Mouse (Mus musculus) monocyte, adult 2 months (primary cell): ENCODE data around the gene Gm20388.

Experiments
- DNase-seq, 2 experiments: peaks; one replicate each; pipeline ENCODE4 v3.0.0; 2022; ENCODE audit warnings: low spot score in 2 of 2, low read depth in 1 of 2

The Gm20388 gene

DNA sequence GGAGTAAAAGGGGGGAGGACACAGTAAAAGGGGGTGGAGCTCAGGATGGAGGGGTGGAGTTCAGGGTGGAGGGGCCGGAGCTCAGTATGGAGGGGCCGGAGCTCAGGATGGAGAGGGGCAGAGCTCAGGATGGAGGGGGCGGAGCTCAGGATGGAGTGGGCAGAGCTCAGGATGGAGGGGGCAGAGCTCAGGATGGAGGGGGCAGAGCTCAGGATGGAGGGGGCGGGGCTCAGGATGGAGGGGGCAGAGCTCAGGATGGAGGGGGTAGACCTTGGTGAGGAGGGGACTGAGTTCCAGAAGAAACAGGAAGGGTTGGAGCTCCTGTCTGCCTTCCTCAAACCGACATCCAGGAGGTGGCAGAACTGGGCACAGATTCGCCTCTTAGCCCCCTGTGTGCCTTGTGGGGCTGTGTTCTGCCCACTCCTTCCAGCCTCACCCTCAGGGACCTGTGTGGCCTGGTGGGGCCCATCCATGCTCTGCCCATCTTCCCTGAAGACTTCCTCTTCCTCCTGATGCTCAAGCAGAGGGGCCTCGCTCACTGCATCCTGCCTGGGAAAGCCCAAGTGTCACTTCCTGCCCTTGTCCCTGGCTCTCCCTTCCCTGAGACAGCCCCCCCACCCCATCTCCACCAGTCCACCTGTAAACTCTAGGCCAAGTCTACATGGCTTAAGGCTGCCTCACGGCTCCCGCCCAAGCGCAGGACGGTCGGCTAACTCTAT, 2586.5 kb downstream of the Gm20388 start:
- DNase-seq: no peak

DNA sequence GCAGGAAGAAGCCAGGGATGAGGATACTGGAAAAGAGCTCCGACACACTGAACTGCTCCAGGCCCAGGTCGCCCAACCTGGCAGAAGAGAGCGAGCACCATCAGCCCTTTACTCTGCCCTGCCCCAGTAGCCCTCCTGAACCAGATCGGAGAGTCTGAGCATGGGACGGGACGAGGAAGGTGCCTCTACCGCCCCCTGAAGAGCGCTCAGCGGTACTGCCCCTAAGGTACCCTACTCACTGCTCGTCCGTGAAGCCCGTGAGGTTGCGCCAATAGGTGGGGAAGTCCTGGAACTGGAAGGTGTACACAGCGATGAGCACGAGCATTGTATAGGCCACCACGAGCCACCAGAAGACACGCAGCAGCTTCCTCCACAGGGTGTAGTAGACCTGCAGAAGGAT, 2587.3 kb downstream of the Gm20388 start:
- no peak for DNase-seq

DNA sequence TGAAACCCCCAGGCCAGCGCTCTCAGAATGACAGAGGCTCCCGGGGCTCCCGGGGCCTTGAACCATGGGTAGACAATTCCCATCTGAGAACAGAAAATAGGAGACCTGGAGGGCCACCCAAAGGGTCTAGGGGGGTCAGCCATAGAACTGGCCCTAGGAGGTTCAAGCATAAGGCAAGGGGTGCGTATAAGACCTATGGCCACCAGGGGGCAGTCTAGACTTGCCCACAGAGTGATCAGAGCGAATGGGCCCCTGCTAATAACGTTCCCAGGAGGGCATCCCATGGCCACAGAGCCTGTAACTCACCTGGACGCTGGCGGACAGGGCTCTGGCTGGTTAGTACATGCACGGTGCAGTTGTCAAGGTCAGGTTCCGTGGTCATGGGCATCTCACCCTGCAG, 2590.2 kb downstream of the Gm20388 start:
- peak in 1 of 2 experiments; percentile 58 for DNase-seq

DNA sequence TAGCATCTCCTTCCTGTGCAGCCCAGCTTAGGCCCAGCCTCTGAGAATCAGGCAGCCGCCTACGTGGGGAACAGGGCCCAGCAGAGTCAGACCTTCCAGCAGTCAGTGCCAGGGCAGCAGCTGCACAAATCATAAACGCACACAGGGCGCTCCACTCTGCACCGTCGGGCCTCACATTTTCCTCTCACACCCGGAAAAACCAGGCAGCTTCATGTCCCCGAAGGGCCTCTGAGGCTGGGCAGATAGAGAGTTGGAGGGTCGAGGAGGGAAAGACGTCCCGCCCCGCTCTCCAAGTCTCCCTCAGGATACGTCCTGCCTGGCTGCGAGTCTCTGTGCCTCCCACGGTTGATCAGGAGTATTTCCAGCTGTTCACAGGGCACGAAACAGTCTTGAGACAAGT, 2600.9 kb downstream of the Gm20388 start:
- no peak for DNase-seq

GRCm38 (mm10) chr8:122512392-122512791, 2601.8 kb downstream of the Gm20388 start:
- DNase-seq: no peak

GRCm38 (mm10) chr8:122515699-122516098, 2605.1 kb downstream of the Gm20388 start:
- no peak for DNase-seq

DNA sequence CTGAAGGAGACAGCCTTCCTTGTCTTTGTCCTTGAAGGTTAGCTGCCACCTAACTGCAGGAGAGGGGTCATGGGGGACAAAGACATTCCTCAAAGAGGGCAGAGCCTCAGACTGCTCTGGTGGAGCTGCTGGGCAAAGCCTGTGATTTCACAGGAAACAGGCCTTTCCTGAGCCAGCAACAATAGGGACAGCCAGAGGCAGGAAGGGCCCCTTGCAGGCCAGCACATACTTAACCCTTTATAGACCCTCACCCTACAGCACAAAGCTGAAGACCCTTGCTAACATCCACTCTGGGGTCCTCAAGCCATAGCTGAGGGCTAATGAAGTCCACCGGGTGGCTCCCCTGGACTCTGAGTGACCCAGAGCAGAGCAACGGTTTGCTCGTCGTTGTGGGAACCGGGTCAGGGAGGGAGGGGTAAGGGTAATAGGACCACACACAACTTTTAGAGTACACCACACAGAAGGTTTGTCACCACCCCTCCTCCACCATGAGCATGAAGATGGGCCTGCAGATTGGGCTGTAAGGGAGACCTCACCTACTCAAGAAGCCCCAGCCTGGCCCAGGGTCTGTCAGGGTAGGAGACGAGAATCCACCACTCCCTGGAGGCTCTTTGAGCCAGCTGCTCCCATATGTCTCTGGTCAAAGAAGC, 2607.0 kb downstream of the Gm20388 start:
- no peak for DNase-seq

GRCm38 (mm10) chr8:122520611-122521010, 2610.0 kb downstream of the Gm20388 start:
- no peak for DNase-seq

GRCm38 (mm10) chr8:122522796-122523651, 2612.4 kb downstream of the Gm20388 start:
- no peak for DNase-seq

GRCm38 (mm10) chr8:122523652-122524360, 2613.2 kb downstream of the Gm20388 start:
- DNase-seq: no peak

- no peak for DNase-seq
Observed at GRCm38 (mm10) chr8:122524506-122524905, 2613.9 kb downstream of the Gm20388 start.

DNA sequence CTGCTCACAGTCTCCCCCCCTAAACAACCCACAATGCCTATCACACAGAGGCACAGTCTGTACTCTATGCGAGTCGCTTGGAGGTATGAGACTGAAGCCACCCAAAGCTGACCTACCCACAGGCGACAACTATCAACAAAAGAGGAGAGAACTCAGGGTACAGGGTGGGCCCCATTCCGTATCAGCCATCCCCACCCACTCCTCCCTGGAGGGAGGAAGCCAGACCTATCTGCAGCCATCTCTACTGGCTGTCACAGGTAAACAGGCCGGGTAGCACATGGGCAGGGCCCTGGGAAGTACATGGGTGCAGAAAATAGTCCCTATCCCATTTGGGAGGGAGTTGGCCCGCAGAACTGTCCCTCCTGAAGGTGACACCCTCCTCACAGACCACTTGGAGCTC, 2614.4 kb downstream of the Gm20388 start:
- DNase-seq: no peak

GRCm38 (mm10) chr8:122526084-122526483, 2615.4 kb downstream of the Gm20388 start:
- DNase-seq: no peak

GRCm38 (mm10) chr8:122526526-122527170, 2616.0 kb downstream of the Gm20388 start:
- no peak for DNase-seq

- DNase-seq: no peak
Observed at GRCm38 (mm10) chr8:122527937-122528336, 2617.3 kb downstream of the Gm20388 start.

DNA sequence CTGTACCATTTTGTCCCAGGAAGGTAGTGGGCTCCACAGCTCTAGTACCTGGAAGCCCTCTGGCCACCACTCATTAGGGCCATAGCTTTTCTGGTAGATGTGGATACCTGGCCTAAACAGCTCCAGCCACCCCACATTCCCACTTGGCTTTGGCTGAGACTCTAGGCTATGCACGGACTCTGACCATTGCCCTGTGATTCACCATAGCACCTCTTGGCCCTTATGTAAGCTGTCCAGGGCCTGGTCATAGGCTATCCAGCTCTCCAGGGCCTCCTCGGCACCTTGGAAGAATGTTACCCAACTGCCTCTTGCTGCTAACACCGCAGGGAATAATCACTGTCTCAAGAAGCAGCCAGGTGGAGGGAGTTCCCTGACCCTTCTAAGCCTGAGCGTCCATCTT, 2618.5 kb downstream of the Gm20388 start:
- DNase-seq: no peak

DNA sequence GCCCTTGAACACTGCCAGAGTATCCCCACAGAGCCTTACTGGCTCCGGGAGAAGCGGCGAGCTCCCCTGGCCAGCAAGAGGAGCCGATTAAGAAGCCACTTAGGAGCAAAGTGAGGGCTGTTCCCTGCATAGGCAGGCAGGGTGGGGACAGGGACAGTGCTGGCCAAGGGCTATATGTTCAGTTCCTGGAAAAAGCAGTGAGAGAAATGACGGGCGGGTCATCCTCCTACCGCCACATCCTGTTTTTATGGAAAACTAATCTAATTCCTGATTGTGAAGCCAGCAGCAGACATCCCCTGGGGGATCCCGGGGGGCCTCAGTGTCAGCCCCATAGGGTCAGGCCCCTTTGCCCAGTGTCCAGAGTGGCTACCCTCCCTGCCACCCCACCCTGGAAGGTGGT, 2620.7 kb downstream of the Gm20388 start:
- DNase-seq: no peak

DNA sequence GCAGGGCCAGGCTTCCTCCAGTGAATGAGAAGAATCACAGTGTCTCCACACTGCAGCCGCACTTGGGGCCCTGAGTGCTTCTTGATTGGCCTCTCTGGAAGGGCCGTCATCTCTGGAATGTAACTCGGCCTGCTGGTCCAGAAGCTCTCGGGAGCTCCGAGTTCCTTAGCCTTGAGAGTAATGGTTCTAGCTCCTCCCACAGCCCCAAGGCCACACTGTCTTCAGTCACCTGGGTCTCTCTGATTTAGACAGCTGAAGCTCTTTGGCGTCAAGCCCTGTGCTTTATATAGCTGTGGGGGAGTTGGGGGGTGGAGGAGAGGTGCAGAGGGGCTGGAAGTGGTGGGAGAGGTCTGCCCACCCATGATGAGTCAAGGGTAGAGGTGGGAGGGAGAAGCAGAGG, 2626.4 kb downstream of the Gm20388 start:
- DNase-seq: no peak

DNA sequence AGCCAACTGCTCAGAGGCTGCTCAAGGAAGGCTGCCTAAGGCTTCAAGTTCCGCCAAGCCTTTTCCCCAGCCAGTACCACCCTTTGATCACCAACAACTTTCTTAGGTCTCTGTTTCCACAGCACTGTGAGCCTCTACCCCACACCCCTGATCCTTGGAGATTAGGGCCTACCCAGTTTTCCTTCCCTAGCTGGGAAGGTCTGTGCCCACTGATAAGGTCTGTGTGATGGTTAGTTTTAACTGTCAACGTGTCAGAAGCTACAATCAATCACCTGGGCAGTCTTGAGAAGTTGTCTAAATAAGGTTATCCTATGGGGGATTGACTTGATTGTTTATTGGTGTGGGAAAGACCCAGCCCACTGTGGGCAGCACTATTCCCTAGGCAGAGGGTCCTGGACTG, 2627.2 kb downstream of the Gm20388 start:
- no peak for DNase-seq

GRCm38 (mm10) chr8:122538310-122539076, 2627.9 kb downstream of the Gm20388 start:
- DNase-seq: no peak
